Mouse (Mus musculus) lung, embryonic 16.5 days (tissue): ENCODE results near the gene Kdm2a. TPM values are rescaled to one million over a fixed set of nuclear protein-coding genes. Genes with fewer than 3 reads are reported as not detected.

Experiments
- ATAC-seq: fragments of 200-750 bp; cut with Nextera tagmentation; 2 replicates; pipeline ENCODE4 v1.8.0; 2017; ENCODE audit warnings: low read depth, mild to moderate bottlenecking, moderate library complexity
- H3K27ac ChIP-seq: fragments of 300-500 bp; sonication (generic); 2 replicates; pipeline ENCODE4 v1.5.1; 2014; ENCODE audit warnings: mild to moderate bottlenecking, control low read depth, low read length
- H3K27me3 ChIP-seq: fragments of 300-500 bp; sonication (generic); 2 replicates; pipeline ENCODE4 v1.6.1; 2014; ENCODE audit warnings: low read depth, low read length, mixed read lengths; ENCODE audit not compliant: control insufficient read depth, insufficient read depth
- H3K36me3 ChIP-seq: fragments of 300-500 bp; sonication (generic); 2 replicates; pipeline ENCODE4 v1.6.1; 2014; ENCODE audit warnings: low read length; ENCODE audit not compliant: control insufficient read depth, insufficient read depth
- H3K4me1 ChIP-seq: fragments of 300-500 bp; sonication (generic); replicated peaks from 2 replicates; pipeline ENCODE4 v1.6.1; 2014; ENCODE audit warnings: low read length, mixed read lengths; ENCODE audit not compliant: control insufficient read depth, insufficient read depth
- H3K4me2 ChIP-seq: fragments of 300-500 bp; sonication (generic); 2 replicates; pipeline ENCODE4 v1.6.1; 2014; ENCODE audit warnings: low read depth, low read length, control low read depth
- H3K4me3 ChIP-seq: fragments of 300-500 bp; sonication (generic); 2 replicates; pipeline ENCODE4 v1.5.1; 2014; ENCODE audit warnings: mild to moderate bottlenecking, low read length, control low read depth
- H3K9ac ChIP-seq: fragments of 300-500 bp; sonication (generic); 2 replicates; pipeline ENCODE4 v1.6.1; 2014; ENCODE audit warnings: low read length, control low read depth
- H3K9me3 ChIP-seq: fragments of 300-500 bp; sonication (generic); 2 replicates; pipeline ENCODE4 v1.6.1; 2016; ENCODE audit warnings: low read length; ENCODE audit not compliant: control insufficient read depth
- WGBS: fragments of 180-500 bp; shearing (Covaris S2); extraction: QIAGEN DNeasy Blood & Tissue Kit; methylation state at CpG from one replicate; pipeline ENCODE4 v1.1.7; 2014; 5-methylcytosine and 5-hydroxymethylcytosine counted together
- polyA plus RNA-seq: library from polyadenylated mRNA; unstranded; fragments of >200 nt; fragmentation: Nextera tagmentation; extraction: Ambion mirVana; gene quantifications from 2 replicates; pipeline ENCODE4 v1.2.1, GENCODE M21; 2015

Gene Kdm2a
- polyA plus RNA-seq, 1 experiment from 2014 or later: 42.9 TPM

GRCm38 (mm10) chr19:4438791-4439160 lies 40.7 kb upstream of the Kdm2a start:
- Histone ChIP-seq H3K4me3 (peak overlapping the region; percentile 86), H3K27ac (peak overlapping the region; percentile 41), H3K4me2 (peak overlapping the region; percentile 86), H3K36me3 (peaks cover 5% of the 10 kb centered on the region; the same call in 1 of the 2 replicates), H3K27me3 (no peaks in the 10 kb centered on the region), H3K9me3 (no peaks in the 10 kb centered on the region), H3K9ac (peak overlapping the region; percentile 92), H3K4me1 (peaks cover 33% of the 10 kb centered on the region)
- 5% methylated on average over 8 of the region's 8 CpGs for WGBS
- ATAC-seq: peak; percentile 1; the same call in 1 of the 2 replicates

GRCm38 (mm10) chr19:4437886-4438285 lies 39.8 kb upstream of the Kdm2a start:
- no peak for ATAC-seq
- Histone ChIP-seq H3K27me3 (no peaks in the 10 kb centered on the region), H3K4me1 (peaks cover 33% of the 10 kb centered on the region), H3K4me2 (peak overlapping the region; percentile 86), H3K27ac (no peak overlapping the region), H3K9ac (peak overlapping the region; percentile 92), H3K4me3 (no peak overlapping the region; the same call in 1 of the 2 replicates), H3K36me3 (peaks cover 5% of the 10 kb centered on the region; the same call in 1 of the 2 replicates), H3K9me3 (no peaks in the 10 kb centered on the region)
- WGBS: 67% methylated on average over 6 of the region's 6 CpGs

GRCm38 (mm10) chr19:4436254-4436653 lies 38.2 kb upstream of the Kdm2a start:
- Histone ChIP-seq H3K27ac (no peak overlapping the region), H3K4me1 (peaks cover 22% of the 10 kb centered on the region), H3K4me2 (no peak overlapping the region), H3K36me3 (peaks cover 7% of the 10 kb centered on the region), H3K9me3 (no peaks in the 10 kb centered on the region), H3K27me3 (no peaks in the 10 kb centered on the region), H3K9ac (no peak overlapping the region), H3K4me3 (no peak overlapping the region)
- ATAC-seq: no peak
- WGBS: 94% methylated on average over 3 of the region's 3 CpGs

- ATAC-seq: no peak
- no peak overlapping the region for H3K4me2 ChIP-seq
- peaks cover 12% of the 10 kb centered on the region for H3K4me1 ChIP-seq
- peaks cover 12% of the 10 kb centered on the region for H3K36me3 ChIP-seq
- H3K27ac ChIP-seq: no peak overlapping the region
- no peak overlapping the region for H3K9ac ChIP-seq
- 95% methylated on average over 1 of the region's 1 CpGs for WGBS
- no peak overlapping the region for H3K4me3 ChIP-seq
- H3K9me3 ChIP-seq: no peaks in the 10 kb centered on the region
- no peaks in the 10 kb centered on the region for H3K27me3 ChIP-seq
These were observed 36.9 kb upstream of the Kdm2a start for GRCm38 (mm10) chr19:4434999-4435398.

- no peak overlapping the region for H3K4me2 ChIP-seq
- 83% methylated on average over 1 of the region's 1 CpGs for WGBS
- no peaks in the 10 kb centered on the region for H3K9me3 ChIP-seq
- ATAC-seq: no peak
- no peak overlapping the region for H3K27ac ChIP-seq
- no peaks in the 10 kb centered on the region for H3K27me3 ChIP-seq
- peaks cover 14% of the 10 kb centered on the region for H3K36me3 ChIP-seq
- peaks cover 7% of the 10 kb centered on the region for H3K4me1 ChIP-seq
- H3K4me3 ChIP-seq: no peak overlapping the region
- no peak overlapping the region for H3K9ac ChIP-seq
These were observed 35.7 kb upstream of the Kdm2a start for GRCm38 (mm10) chr19:4433756-4434155.

- Histone ChIP-seq H3K4me3 (no peak overlapping the region), H3K27ac (no peak overlapping the region; the same call in 1 of the 2 replicates), H3K36me3 (peaks cover 18% of the 10 kb centered on the region), H3K9ac (no peak overlapping the region), H3K9me3 (no peaks in the 10 kb centered on the region), H3K4me1 (no peaks in the 10 kb centered on the region), H3K27me3 (no peaks in the 10 kb centered on the region), H3K4me2 (no peak overlapping the region)
- no peak for ATAC-seq
- 89% methylated on average over 4 of the region's 4 CpGs for WGBS
These were observed 32.1 kb upstream of the Kdm2a start for GRCm38 (mm10) chr19:4430091-4430620.

- no peak overlapping the region for H3K4me2 ChIP-seq
- no peaks in the 10 kb centered on the region for H3K27me3 ChIP-seq
- 75% methylated on average over 19 of the region's 19 CpGs for WGBS
- H3K9ac ChIP-seq: no peak overlapping the region
- no peaks in the 10 kb centered on the region for H3K4me1 ChIP-seq
- H3K36me3 ChIP-seq: peaks cover 20% of the 10 kb centered on the region
- H3K9me3 ChIP-seq: no peaks in the 10 kb centered on the region
- peak; percentile 57; the same call in 1 of the 2 replicates for ATAC-seq
- no peak overlapping the region for H3K4me3 ChIP-seq
- H3K27ac ChIP-seq: no peak overlapping the region
These were observed 27.7 kb upstream of the Kdm2a start for GRCm38 (mm10) chr19:4425610-4426366.

GRCm38 (mm10) chr19:4423021-4423420 lies 24.9 kb upstream of the Kdm2a start:
- Histone ChIP-seq H3K9ac (no peak overlapping the region), H3K4me2 (no peak overlapping the region), H3K4me3 (no peak overlapping the region), H3K36me3 (peaks cover 13% of the 10 kb centered on the region), H3K27ac (no peak overlapping the region), H3K27me3 (no peaks in the 10 kb centered on the region), H3K9me3 (no peaks in the 10 kb centered on the region), H3K4me1 (no peaks in the 10 kb centered on the region)
- 63% methylated on average over 3 of the region's 3 CpGs for WGBS
- no peak for ATAC-seq

- Histone ChIP-seq H3K27ac (no peak overlapping the region), H3K4me2 (no peak overlapping the region), H3K9me3 (no peaks in the 10 kb centered on the region), H3K9ac (no peak overlapping the region), H3K27me3 (no peaks in the 10 kb centered on the region), H3K36me3 (peaks cover 13% of the 10 kb centered on the region), H3K4me3 (no peak overlapping the region), H3K4me1 (no peaks in the 10 kb centered on the region)
- no peak for ATAC-seq
- WGBS: 94% methylated on average over 3 of the region's 3 CpGs
These were observed 24.5 kb upstream of the Kdm2a start for GRCm38 (mm10) chr19:4422581-4422980.
